1 mouse cellular context compared by ENCODE assay signal in the genomic region with DNA sequence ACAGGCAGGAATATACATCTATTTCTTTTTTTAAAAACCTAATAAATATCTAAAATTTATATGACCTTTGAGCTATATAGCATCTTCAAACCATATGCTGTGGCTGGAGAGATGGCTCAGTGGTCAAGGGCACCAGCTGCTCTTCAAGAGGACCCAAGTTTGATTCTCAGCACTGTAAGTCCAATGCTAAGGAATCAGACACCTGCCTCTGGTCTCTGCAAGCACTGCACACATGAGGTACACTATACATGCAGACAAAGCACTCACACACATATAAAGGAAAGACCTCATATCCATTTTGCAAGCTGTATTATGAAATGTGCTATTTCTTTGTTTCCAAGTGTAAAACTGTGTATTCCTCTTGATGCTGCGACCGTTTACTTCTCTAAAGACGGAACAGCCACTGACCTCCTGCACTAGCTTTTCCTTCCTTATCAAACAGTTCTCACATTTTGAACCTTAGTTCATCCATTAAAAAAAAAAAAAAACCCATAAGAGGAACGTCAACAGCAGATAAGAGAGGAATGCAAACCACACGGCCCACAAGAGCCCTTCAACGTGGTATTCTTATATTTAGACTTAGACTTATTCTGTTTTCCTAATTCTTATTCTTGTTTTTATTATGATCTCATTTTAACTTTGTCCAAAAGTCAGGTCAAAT.
TF ChIP-seq lines count a peak whose summit lies in the region.

No protein-coding gene starts in this region.

TF ChIP-seq in MEL, 35 proteins besides CTCF, POLR2A, EP300 and RAD21 (continued from another document):
- TF ChIP-seq SIN3A (IDR thresholded peaks at IDR 0.05; ENCODE audit: low read length) (peak; percentile 95), USF1 (IDR thresholded peaks at IDR 0.05; ENCODE audit: low read depth, low read length) (no peak), E2F4 (IDR thresholded peaks at IDR 0.05; ENCODE audit: borderline replicate concordance, low read depth, low read length) (no peak), GATA1 (IDR thresholded peaks at IDR 0.05; ENCODE audit: low read depth, low read length) (peak; percentile 95), ETS1 (IDR thresholded peaks at IDR 0.05; ENCODE audit: low read depth, low read length) (peak; percentile 96), TBP (IDR thresholded peaks at IDR 0.05; ENCODE audit: low read depth, low read length) (peak; percentile 33; the same call in 1 of the 2 replicates), TCF12 (IDR thresholded peaks at IDR 0.05; ENCODE audit: low read depth, low read length) (peak; percentile 84), NELFE (IDR thresholded peaks at IDR 0.05; ENCODE audit: low read depth, low read length) (no peak), UBTF (IDR thresholded peaks at IDR 0.05; ENCODE audit: borderline replicate concordance, insufficient read depth, low read depth, low read length) (no peak), POLR2AphosphoS2 (IDR thresholded peaks at IDR 0.05; ENCODE audit: low read length) (no peak), HCFC1 (IDR thresholded peaks at IDR 0.05; ENCODE audit: low read depth, low read length) (peak; percentile 56), MAX (IDR thresholded peaks at IDR 0.05; ENCODE audit: low read length) (no peak; the same call in 1 of the 2 replicates), ZC3H11A (IDR thresholded peaks at IDR 0.05; ENCODE audit: low read depth, low read length) (no peak), NRF1 (IDR thresholded peaks at IDR 0.05; ENCODE audit: insufficient read depth, low read depth, low read length, poor library complexity, severe bottlenecking) (no peak), ELF1 (IDR thresholded peaks at IDR 0.05; ENCODE audit: low read depth, low read length) (no peak), MEF2A (IDR thresholded peaks at IDR 0.05; ENCODE audit: extremely low read depth, insufficient replicate concordance, low read depth, low read length, poor library complexity, severe bottlenecking) (no peak), MXI1 (IDR thresholded peaks at IDR 0.05; ENCODE audit: low read depth, low read length) (peak; percentile 75), MAZ (IDR thresholded peaks at IDR 0.05; ENCODE audit: low read depth, low read length) (no peak), MYC (IDR thresholded peaks at IDR 0.05; ENCODE audit: low read depth, low read length) (peak; percentile 87; the same call in 1 of the 2 replicates), BHLHE40 (IDR thresholded peaks at IDR 0.05; ENCODE audit: borderline replicate concordance, low read depth, low read length) (peak; percentile 65; the same call in 1 of the 2 replicates), ZMIZ1 (IDR thresholded peaks at IDR 0.05; ENCODE audit: low read depth, low read length) (no peak), MAFK (IDR thresholded peaks at IDR 0.05; ENCODE audit: borderline replicate concordance, low read depth, low read length) (peak; percentile 25; the same call in 1 of the 2 replicates), JUND (IDR thresholded peaks at IDR 0.05; ENCODE audit: low read depth, low read length) (no peak), ZKSCAN1 (IDR thresholded peaks at IDR 0.05; ENCODE audit: low read depth, low read length) (no peak), SMC3 (IDR thresholded peaks at IDR 0.05; ENCODE audit: low read depth, low read length) (no peak), KAT2A (conservative IDR thresholded peaks at IDR 0.05; ENCODE audit: low read depth, low read length) (no peak), MYB (IDR thresholded peaks at IDR 0.05; ENCODE audit: low read depth, low read length) (peak; percentile 62; the same call in 1 of the 2 replicates), RCOR1 (IDR thresholded peaks at IDR 0.05; ENCODE audit: low read depth, low read length) (peak; percentile 76), CHD1 (IDR thresholded peaks at IDR 0.05; ENCODE audit: low read depth, low read length) (0 out of 2 replicates have a peak, but pooled peaks have one; percentile 73), USF2 (IDR thresholded peaks at IDR 0.05; ENCODE audit: borderline replicate concordance in 1 of 2, insufficient read depth in 1 of 2, low read depth in 1 of 2, low read length in 2 of 2) (no peak), ZNF384 (IDR thresholded peaks at IDR 0.05; ENCODE audit: low read depth, low read length) (peak; percentile 99)
